Mouse (Mus musculus): ENCODE measurements around the gene Rnf115. TPM values are rescaled to one million over a fixed set of nuclear protein-coding genes. Genes with fewer than 3 reads are reported as not detected.

Gene Rnf115
- total RNA-seq, 1 experiment from 2014 or later: 100 TPM

Other genes with a start within 250 kb of the Rnf115 start
- not detected in 2 replicates for gene Hfe2, start 202.5 kb upstream of the Rnf115 start, total RNA-seq (2017)
- 332 and 487 TPM in 2 replicates for gene Txnip, start 169.7 kb upstream of the Rnf115 start, total RNA-seq (2017)
- not detected in 2 replicates for gene Gm16253, start 150.7 kb upstream of the Rnf115 start, total RNA-seq (2017)
- 84.4 and 87.4 TPM in 2 replicates for gene Polr3gl, start 133.5 kb upstream of the Rnf115 start, total RNA-seq (2017)
- gene Ankrd34a, start 131.0 kb upstream of the Rnf115 start, total RNA-seq (2017): not detected in 2 replicates
- gene Lix1l, start 126.5 kb upstream of the Rnf115 start, total RNA-seq (2017): 5.9 and 8.3 TPM in 2 replicates
- gene Rbm8a, start 97.7 kb upstream of the Rnf115 start, total RNA-seq (2017): 68.9 and 86.3 TPM in 2 replicates
- gene Pex11b, start 92.3 kb upstream of the Rnf115 start, total RNA-seq (2017): 23.9 and 30.9 TPM in 2 replicates
- gene Gm42957, start 92.2 kb upstream of the Rnf115 start, total RNA-seq (2017): not detected in 2 replicates
- 1.4 TPM in 1 of 2 replicates, not detected in the other for gene Itga10, start 82.1 kb upstream of the Rnf115 start, total RNA-seq (2017)
- gene Ankrd35, start 57.5 kb upstream of the Rnf115 start, total RNA-seq (2017): 0.06 TPM in 1 of 2 replicates, not detected in the other
- gene Pias3, start 31.3 kb upstream of the Rnf115 start, total RNA-seq (2017): 13.1 and 19.0 TPM in 2 replicates
- gene Nudt17, start 19.1 kb upstream of the Rnf115 start, total RNA-seq (2017): not detected in 2 replicates
- 23.1 and 24.8 TPM in 2 replicates for gene Polr3c, start within 50 bp of the Rnf115 start, total RNA-seq (2017)
- gene Pdzk1, start 101.6 kb downstream of the Rnf115 start, total RNA-seq (2017): 0.45 and 2.3 TPM in 2 replicates
- 0.38 and 1.8 TPM in 2 replicates for gene Cd160, start 101.7 kb downstream of the Rnf115 start, total RNA-seq (2017)
- gene Gja5, start 177.0 kb downstream of the Rnf115 start, total RNA-seq (2017): 0.19 TPM in 1 of 2 replicates, not detected in the other
- gene Gpr89, start 177.7 kb downstream of the Rnf115 start, total RNA-seq (2017): 12.8 and 23.0 TPM in 2 replicates
- gene Gja8, start 198.4 kb downstream of the Rnf115 start, total RNA-seq (2017): not detected in 2 replicates